Mouse (Mus musculus): ENCODE measurements around the gene Klc1.

- TF ChIP-seq POLR2A (IDR thresholded peaks at IDR 0.05; ENCODE audit: borderline replicate concordance, extremely low read depth, insufficient read depth, insufficient read length, poor library complexity, severe bottlenecking) (no peak), CTCF (IDR thresholded peaks at IDR 0.05; ENCODE audit: borderline replicate concordance, extremely low read depth, insufficient read depth, insufficient read length) (no peak)
Measured at GRCm38 (mm10) chr12:111741338-111741737, 17.3 kb upstream of the Klc1 start.

Measured in brain, embryonic 14.5 days (tissue).